Mouse (Mus musculus): ENCODE measurements around the gene Gatd1.

The Gatd1 gene

DNA sequence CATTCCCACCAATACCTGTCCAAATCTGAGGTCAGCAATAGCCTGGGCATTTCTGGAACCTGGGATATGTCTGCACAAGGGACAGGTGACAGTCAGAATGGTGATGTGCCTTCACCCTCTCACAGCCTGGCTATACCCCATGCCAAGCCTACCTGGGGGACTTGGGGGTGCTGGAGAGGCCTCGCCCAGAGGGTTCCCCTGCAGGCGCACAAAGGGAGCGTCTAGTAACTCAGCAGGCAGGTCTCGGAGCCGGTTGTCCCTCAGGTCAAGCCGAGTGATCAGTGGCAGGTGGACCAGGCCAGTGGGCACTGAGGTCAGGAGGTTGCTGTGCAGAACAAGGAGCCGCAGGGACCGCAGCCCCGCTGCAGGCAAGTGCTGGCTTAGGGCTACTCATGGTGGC lies 27.5 kb upstream of the Gatd1 start:
- no peak for ATAC-seq (ENCODE audit: low TSS enrichment)

DNA sequence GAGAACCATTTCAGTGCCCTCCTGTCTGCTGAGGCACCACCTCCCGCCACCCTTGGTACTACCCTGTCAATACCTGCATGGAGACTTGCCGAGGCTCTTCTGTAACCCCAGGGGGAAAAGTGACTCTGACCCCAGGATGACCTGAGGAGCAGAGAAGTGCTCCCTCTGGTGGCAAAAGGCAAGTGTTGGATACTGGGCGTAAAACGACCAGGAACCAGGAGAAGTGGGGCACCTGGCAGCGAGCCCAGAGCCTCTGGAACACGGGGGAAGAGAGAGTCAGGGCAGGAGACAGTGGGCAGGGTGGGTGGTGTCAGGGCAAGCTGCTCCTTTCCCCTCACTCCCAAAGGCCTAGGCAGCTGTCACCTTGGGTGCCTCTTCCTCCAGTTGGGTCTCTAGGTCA lies 26.7 kb upstream of the Gatd1 start:
- no peak for ATAC-seq (ENCODE audit: low TSS enrichment)

DNA sequence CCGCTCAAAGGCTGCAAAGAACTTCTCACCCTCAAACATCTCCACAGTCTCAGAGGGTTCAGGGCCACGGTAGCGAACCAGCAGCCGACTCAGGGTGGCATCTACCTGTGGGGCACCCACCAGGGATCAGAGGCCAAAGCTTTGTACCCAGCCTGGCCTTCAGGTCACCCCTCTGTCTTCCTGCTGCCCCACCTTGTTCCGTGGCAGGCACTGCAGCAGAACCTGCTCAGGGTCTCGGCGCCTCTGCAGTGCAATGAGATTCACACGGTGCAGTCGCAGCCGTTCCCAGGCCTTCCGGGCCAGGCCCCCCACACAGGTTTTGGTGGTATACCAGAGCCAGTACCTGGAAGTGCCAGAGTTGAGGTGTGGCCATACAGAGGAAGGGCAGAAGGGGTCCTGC lies 25.9 kb upstream of the Gatd1 start:
- ATAC-seq (ENCODE audit: low TSS enrichment), result no peak

DNA sequence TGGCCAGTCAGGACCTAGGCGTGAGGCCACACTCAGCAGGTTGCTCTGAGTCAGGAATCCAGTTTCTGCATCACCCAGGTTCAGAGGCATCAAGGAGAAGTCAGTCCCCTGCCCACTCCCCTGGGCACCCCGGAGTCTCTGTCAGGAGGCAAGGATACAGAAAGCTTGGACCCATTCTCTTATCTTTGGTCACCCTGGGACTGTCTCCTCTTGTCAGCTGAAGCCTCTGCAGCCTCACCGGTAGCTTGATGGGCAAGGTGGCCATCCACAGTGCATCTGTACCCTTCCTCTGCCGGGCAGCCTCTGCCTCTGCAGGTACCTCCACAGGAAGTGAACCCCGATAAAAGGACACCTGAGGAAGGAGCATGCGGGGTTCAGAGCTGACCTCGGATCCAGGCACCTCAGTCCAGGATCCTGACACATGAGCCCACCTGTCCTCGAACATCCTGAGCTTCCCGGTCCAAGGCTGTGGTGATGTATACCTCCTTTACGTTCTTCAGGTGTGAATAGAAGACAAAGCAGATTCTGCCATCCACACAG lies 25.3 kb upstream of the Gatd1 start:
- no peak for ATAC-seq (ENCODE audit: low TSS enrichment)

DNA sequence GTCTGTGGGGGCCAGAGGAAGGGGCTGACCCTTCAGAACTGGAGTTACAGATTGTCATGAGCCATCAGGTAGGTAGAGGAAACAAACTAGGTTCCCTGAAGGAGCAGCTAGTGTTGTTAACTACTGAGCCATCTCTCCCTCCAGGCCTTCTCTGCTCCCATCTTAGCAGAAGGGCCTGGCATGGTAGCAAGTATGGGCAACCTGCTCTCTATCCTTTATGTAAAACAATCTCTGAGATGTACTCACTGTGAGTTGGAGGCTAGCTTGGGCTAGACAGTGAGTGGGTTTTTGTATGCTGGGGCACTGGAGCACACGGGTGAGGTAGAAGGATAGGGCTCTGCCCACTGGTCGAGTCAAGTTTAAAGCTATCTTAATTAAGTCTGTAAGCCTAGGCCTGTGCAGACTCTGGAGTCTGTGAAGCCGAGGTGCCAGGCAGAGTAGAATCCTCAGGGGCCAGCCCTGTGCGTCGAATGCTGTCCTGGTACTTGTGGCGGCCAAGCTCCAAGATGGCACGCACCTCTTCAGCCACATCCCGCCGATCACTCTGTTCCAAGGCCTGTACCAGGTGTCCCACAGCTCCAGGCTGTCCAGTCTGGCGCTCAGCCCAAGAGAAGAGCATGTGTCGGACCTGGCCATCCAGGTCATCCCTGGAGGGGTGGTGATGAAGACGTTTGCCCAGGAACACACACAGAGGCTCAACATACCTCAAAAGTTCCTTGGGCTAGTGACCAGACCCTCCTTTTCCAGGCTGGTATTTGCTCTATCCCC lies 24.4 kb upstream of the Gatd1 start:
- no peak for ATAC-seq (ENCODE audit: low TSS enrichment)

DNA sequence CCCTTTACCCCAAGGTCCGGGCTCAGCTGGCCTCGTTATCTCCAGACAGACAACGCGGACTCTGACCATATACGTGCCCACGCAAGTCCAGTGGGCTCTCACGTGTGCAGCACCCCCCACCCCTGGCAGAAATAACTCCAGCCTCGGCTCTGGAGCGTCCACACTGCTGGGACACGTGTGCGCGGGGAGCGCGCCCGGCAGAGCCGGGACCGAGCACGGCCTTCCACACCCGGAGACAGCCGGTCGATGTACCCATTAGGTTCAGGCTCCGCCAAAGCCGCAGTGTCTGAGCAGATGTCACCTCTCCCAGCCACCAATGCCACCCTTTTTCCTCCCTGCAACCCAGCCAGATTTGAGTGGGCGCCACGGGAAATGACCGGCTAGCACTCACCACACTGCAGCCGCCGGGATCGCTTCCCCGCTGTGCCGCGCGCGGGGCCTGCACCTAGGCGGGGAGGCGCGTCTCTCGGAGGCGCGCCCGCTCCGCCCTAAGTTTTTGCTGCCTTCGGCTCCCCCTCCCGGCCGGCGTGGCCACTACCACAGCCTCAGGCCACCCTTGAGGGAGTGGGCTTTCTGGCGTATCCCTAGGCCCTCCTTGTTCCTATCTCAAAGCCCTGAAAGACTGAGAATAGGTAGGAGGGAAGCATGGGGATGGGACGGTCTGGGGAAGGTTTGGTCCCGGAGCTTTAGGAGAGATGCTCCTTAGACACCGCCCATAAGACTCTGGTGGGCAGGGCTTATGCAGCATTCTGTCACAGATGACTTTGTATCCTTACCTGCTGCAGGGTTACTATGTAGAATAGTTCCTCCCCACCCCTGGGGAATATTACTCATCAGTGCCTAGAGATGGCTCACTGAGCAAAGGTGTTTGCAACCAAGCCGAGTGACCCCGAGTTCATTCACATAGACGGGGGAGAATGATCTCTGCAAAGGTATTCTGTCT lies 23.5 kb upstream of the Gatd1 start, which contains the start of gene Slc25a22:
Slc25a22 (minus strand) TSS at position 715 of the 943 bp plus-strand sequence.
- ATAC-seq (ENCODE audit: low TSS enrichment), result peak; percentile 60

DNA sequence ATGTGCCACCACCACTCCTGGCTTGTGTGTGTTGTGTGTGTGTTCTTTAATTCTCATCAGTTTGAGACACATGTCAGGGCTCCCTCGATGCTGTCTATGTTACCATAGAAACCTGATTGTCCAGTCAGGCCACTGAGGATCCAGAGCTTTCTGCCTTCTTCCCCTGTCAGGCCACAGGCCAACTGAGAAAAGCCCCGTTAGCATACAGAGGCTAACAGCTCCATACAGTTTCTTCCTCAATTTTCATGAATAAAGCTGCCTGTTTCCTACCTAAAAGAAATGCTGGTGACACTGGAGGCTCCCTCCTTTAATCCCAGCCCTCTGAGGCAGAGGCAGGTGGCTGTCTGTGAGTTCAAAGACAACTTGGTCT lies 22.6 kb upstream of the Gatd1 start:
- ATAC-seq (ENCODE audit: low TSS enrichment), result no peak

DNA sequence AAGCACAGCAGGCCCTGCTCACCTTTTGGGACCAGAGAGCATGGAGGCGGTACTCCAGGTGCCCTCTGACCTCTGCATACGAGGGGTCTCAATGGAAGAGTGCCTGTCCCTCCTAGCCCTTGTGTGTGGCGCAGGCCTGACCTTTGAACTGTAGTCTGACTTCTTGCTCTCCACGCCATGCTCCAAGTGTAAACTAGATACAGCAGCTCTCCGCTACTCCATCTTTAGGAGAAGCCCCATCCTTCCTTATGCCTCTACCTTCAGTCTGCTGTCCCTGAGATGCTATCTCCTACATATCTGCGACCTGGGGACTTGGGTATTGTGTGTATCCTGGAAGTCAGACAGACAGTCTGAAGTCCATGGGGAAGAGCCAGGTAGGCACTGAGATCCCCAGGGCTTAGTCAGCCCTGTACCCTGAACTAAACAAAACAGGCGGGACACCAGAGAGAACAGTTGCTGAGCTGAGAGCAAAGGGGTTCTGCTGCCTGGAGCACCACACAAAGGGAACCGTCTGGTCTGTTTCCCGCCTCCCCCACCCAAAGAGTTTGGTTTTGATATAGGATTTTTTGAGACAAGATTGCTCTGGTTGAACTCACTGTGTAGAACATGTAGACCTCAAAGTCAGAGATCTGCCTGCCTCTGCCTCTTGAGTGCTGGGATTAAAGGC lies 22.1 kb upstream of the Gatd1 start:
- no peak for ATAC-seq (ENCODE audit: low TSS enrichment)

DNA sequence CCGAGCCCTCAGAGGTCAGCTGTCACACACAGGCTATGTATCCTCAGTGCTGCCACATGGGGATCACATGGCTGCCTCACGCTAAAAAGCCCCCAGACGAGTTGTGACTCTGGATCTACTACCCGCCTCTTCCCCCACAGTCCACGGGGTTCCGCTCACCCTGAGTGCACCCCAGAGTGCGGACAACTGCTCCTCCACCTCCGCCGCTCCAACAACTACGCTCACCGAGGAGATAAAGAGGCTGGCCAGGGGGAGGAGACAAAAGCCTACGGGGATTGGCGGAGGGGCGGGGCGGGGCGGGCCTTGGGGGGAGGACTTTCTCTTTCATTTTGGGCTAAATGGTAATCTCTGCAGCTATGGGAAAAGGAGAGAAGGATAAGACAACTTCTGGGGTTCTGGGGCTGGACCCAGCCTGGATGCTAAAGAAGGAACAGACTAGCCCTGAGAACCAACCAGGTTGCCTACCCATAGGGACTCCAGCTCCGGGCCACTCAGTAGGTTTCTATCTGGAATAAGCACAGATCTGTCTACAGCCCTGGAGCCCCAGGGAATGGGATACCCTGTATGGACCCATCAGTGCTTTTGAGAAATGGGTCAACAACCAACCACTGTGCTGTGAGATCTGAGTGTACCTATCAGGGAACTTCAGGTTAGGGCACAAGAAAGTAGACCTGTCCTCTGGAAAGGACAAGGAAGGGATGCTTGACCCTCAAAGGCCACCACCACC lies 21.4 kb upstream of the Gatd1 start:
- peak; percentile 34; the same call in 1 of the 2 replicates for ATAC-seq (ENCODE audit: low TSS enrichment)

DNA sequence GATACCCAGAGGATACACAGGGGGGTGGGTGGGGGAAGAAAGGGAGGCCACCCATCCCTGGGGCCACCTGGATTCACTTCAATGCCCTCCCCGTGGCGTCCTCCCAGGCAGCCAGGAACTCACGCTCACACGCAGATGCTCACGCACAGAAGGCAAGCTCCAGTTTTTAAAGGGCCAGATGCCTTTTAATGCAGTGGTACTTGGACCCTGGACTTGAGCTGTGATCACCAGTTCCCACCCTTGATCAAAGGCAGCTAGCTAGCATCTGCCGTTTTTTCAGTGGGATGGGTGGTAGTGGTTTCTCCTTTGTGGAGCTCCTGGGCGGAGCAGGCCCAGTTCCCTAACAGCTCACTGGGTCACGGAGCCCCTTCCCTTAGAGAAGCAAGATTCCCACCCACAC lies 20.5 kb upstream of the Gatd1 start:
- peak; percentile 33; the same call in 1 of the 2 replicates for ATAC-seq (ENCODE audit: low TSS enrichment)

DNA sequence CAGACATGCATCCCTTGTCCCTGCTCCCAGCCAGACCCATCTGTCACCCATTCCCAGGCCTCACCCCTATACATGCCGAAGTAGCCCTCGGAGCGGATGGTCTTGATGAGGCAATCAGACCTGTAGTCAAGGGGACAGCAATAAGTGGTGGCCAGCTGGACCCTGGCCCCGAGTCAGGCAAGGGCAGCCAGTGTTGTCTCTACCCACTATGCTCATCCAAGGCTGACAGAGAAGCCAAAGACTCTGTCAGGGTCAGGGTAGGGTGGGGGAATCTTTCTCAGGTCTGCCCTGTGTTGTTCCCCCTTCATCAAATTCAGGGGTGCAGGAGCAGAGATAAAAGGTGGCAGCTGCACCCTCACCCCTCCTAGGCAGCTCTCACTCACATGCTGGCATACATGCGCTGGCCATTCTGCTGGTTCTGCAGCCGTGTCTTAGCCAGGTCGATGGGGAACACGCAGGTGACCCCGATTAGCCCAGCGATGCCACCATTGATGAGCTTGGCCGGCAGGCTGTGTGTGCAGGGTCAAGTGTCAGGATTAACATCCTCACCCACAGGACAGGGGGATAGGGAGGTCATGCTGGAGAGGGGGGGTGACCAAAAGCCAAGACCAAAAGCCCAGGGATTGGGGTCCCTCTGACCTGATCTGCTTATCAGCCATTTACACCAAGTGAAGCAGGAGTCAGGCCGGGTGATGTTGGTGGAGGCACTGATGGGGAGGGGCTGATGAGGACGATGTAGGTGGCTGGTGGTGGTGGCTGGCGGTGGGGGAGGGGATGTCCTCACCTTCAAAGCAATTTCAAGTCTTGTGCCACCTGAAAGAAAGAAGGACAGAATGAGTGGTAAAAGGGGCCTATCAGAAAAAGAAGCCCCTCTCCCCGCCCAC lies 19.8 kb upstream of the Gatd1 start:
- no peak for ATAC-seq (ENCODE audit: low TSS enrichment)

DNA sequence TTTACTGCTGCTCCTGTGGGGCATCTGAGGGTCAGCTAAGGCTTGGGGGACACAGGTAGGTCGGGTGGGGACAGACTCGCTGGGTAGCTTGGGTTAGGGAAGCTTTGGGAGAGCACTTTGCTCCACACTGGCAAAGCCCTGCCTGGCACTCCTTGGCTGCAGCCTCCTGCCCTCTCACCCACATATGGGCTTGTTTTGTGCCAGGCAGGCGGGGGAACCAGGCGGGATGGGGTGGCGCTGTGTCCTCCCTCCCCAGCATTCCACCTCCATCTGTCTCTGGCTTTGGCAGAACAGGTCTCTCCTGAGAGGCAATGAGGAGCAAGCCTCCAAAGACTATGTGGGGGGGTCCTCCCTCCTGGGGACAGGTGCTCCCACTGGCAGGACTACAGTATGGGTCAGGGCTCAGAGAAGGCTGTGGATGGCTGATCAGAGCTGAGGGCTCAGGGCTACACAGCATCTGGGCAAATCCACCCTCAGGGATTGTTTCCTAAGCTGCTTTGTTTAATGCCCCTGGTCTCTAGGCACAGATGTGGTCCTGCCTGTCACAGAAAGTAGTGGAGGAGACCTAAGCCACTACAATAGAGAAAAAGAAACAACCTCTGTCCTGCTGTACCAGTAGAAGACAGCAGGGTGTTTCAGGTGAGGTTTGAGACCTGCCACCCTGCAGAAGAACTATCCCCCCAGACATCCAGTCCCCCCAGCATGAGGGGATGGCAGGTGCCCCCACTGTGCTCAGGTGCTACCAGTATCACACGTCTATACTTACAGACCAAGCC lies 19.0 kb upstream of the Gatd1 start:
- ATAC-seq (ENCODE audit: low TSS enrichment), result no peak

DNA sequence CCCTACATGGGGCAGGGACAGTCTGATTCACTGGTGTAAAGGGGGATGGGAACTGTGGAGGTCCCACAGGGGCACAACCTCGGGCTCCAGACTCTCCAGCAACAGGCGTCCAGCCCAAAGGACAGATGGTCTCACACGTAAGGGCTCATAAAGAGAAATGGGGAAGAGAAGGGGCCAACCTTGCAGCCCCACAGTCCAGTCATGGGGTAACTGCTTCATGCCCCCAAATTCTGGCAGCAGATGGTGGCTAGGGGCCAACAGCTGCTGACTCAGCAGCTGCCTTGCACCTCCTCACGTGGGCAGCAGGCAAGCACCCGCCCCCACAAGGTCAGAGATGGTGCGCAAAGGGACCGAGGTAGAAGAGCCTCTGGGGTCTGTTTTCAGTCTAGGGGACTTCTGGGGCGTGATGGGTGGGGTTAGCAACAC lies 18.3 kb upstream of the Gatd1 start:
- ATAC-seq (ENCODE audit: low TSS enrichment), result no peak

DNA sequence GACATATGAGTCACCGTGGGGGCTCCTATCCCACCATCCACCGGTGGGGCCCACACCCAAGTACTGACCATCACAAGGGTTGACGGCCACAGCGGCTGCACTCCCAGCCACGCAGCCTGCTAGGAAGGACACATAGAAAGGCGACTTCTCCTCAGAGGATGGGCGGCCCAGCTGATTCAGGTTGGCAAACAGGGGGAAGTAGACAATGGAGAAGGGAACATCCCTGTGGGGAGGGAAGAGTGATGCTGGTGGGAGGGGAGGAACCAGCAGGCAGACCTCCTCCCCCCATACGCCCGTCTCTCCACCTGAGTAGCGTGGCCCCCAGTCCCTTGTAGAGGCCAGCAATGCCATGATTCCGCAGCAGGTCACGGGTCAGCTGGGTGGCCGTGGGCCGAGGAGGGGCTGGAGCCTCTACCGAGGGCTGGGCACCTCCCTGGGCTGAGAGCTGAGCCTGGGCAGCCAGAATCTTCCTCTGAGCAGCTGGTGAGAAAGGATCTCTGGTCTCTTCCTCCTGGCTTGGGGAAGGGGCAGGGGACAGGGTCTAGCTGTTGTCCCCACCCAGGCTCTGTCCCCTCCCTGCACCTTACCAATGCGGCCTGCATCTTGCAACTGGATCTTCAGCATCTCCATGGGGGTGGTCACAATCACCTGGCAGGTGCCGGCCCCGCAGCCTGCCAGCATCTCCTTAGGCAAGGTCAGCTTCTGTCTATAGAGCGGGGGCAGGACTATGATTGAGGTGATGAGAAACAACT lies 17.7 kb upstream of the Gatd1 start:
- ATAC-seq (ENCODE audit: low TSS enrichment), result no peak

DNA sequence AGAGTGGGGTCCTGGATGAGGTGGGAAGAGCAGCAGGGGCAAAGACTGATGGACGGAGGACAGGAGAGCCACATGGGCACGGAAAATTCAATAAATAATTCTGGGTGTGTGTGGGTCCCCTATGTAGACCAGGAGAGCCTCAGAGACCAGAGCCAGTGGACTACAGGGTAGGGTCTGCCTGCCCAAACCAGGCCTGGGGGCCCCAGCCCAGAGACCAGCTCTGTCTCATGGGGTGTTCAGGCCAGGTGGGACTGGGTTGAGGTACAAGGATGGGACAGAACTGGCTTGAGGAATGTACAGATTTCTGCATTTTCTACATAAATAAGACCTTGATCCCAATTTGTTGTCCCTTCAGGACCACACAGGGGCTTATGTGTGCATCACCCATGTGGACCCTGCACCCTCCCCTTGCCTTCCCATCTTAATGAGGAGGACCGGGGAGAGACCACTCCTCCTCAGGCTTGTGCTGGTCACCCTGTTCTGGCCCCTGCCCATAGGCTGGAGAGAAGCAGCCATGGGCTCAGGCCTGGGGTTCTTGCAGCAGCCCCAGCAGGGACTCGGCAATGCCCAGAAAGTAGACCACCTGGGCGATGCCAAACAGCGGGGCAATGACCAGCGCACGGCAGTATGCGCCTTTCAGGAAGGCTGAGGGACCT lies 16.8 kb upstream of the Gatd1 start:
- no peak for ATAC-seq (ENCODE audit: low TSS enrichment)

DNA sequence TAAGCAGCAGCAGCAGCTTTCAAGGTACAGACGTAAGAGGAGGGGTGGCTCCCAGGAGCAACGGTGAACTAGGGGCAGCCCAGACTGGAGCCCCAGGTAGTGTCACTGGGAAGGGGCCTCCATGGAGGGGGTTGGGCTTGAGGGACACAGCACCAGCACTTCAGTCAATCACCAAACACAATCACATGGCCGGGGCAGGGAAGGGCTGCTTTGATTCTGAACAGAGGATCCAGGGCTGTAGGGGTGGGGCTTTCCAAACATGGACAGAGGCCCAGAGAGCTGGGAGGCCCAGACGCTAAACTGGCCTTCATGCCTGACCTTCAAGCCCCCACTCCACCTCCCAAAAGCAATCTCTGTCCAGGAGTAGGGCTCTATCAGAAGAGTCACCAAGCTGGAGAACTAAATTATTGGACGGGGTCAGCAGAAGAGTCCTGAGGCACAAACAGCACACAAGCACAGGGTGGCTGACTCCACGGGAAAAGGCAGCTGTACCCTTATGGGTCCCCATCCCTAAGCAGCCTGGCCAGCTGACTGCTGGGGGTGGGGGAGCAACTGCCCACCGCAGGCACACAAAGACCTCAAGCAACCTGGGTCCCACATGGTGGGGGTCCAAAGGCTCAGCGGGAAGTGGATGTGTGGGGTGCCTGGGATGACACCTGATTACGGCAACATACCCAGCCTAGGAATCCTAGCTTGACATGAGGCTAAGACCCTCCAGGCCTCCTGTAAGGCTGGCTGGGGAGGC lies 16.1 kb upstream of the Gatd1 start:
- no peak for ATAC-seq (ENCODE audit: low TSS enrichment)

DNA sequence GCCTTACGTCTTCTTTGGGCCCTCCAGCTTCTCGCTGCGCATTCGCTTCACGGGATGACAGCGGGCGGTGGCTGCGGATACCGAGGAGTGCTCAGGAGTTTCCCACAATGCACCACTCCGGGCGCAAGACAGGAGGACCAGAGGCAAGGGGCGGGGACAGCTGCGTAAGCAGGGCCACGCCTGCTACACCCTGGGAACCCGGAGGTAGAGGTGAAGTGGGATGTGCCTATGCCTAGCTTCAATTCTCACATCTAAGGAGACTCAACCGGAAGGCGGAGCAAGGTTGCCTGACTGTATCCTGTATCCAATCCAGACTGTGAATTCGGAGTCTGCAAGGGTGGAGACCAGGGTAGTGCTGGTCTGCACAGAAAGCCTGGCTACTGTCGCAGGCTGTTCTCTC lies 15.4 kb upstream of the Gatd1 start, which contains the start of gene Cend1:
Cend1 (minus strand) TSS at position 182 of the 400 bp plus-strand sequence.
- peak; percentile 89 for ATAC-seq (ENCODE audit: low TSS enrichment)

All from frontal cortex, adult (tissue).